Mouse (Mus musculus) CH12.LX (cell line): ENCODE measurements at regions not wholly inside any gene's neighbourhood (a gene's known extent, or its start where the extent isn't known, plus 50 kb on each side); places are given as distances from the start of the nearest gene placed in this dataset.

ENCODE experiments used
- DNase-seq: peaks from one replicate; pipeline ENCODE4 v3.0.0-alpha.2; 2013; ENCODE audit errors: extremely low read depth
- H3K27ac ChIP-seq: 2 replicates; pipeline ENCODE4 v1.5.1; 2012; ENCODE audit warnings: low read depth, mild to moderate bottlenecking, control low read depth, moderate library complexity; ENCODE audit not compliant: insufficient read depth
- H3K27me3 ChIP-seq: replicated peaks from 2 replicates; pipeline ENCODE3; 2012; ENCODE audit warnings: inconsistent platforms
- H3K36me3 ChIP-seq, 2 experiments: replicated peaks in 1 of 2; 2 replicates each; pipeline versions ENCODE3 to v1.6.1; 2012; ENCODE audit warnings: inconsistent platforms in 1 of 2, low read length in 1 of 2, mild to moderate bottlenecking in 1 of 2, mixed read lengths in 1 of 2, moderate library complexity in 1 of 2; ENCODE audit not compliant: control insufficient read depth in 1 of 2, insufficient read depth in 1 of 2
- H3K4me1 ChIP-seq, 2 experiments: 2 replicates each; pipeline ENCODE4 v1.6.1; 2012; ENCODE audit warnings: inconsistent platforms in 1 of 2, moderate library complexity in 1 of 2; ENCODE audit not compliant: insufficient read depth in 2 of 2, control insufficient read depth in 1 of 2
- H3K4me2 ChIP-seq: 2 replicates; pipeline ENCODE4 v1.6.1; 2012; ENCODE audit warnings: low read depth, mild to moderate bottlenecking, control low read depth; ENCODE audit not compliant: poor library complexity, insufficient read depth, severe bottlenecking
- H3K4me3 ChIP-seq, 3 experiments: fragments of 150-350 bp in 1 of 3; sonication (generic) in 1 of 3; replicated peaks in 1 of 3; 2 replicates each; pipeline versions ENCODE3 to v1.5.1; 2011 to 2012; ENCODE audit warnings: low read depth in 2 of 3, low read length in 2 of 3, mild to moderate bottlenecking in 2 of 3, moderate library complexity in 2 of 3, control low read depth in 1 of 3, improper control_type of control experiment in 1 of 3, inconsistent platforms in 1 of 3, mixed read lengths in 1 of 3; ENCODE audit not compliant: poor library complexity in 1 of 3
- H3K79me2 ChIP-seq: replicated peaks from 2 replicates; pipeline ENCODE4 v1.6.1; 2012; ENCODE audit warnings: mild to moderate bottlenecking, moderate library complexity; ENCODE audit not compliant: control insufficient read depth, poor library complexity, insufficient read depth, severe bottlenecking; ENCODE audit errors: extremely low read depth
- H3K9ac ChIP-seq: 2 replicates; pipeline ENCODE4 v1.6.1; 2012; ENCODE audit warnings: low read depth, mild to moderate bottlenecking, control low read depth, moderate library complexity; ENCODE audit not compliant: insufficient read depth
- H3K9me3 ChIP-seq: replicated peaks from 2 replicates; pipeline ENCODE3; 2012; ENCODE audit warnings: low read length, inconsistent platforms, mixed read lengths
- BHLHE40 ChIP-seq: IDR thresholded peaks from 2 replicates; pipeline ENCODE4 v1.6.1; 2011; ENCODE audit warnings: mild to moderate bottlenecking, low read depth, low read length, improper control_type of control experiment
- CHD1 ChIP-seq: IDR thresholded peaks from 2 replicates; pipeline ENCODE4 v1.6.1; 2012; ENCODE audit warnings: low read depth, low read length, improper control_type of control experiment, inconsistent platforms
- E2F4 ChIP-seq: IDR thresholded peaks from 2 replicates; pipeline ENCODE4 v1.6.1; 2011; ENCODE audit warnings: low read depth, low read length, improper control_type of control experiment; ENCODE audit not compliant: insufficient replicate concordance
- ELF1 ChIP-seq: IDR thresholded peaks from 2 replicates; pipeline ENCODE4 v1.6.1; 2014; ENCODE audit warnings: low read depth, mild to moderate bottlenecking, inconsistent platforms, low read length, improper control_type of control experiment
- EP300 ChIP-seq: IDR thresholded peaks from 2 replicates; pipeline ENCODE4 v1.6.1; 2011; ENCODE audit warnings: low read length, improper control_type of control experiment
- HCFC1 ChIP-seq: IDR thresholded peaks from 2 replicates; pipeline ENCODE4 v1.6.1; 2012; ENCODE audit warnings: low read depth, mild to moderate bottlenecking, inconsistent platforms, low read length, improper control_type of control experiment
- JUN ChIP-seq: IDR thresholded peaks from 2 replicates; pipeline ENCODE4 v1.6.1; 2011; ENCODE audit warnings: low read depth, mild to moderate bottlenecking, low read length, improper control_type of control experiment, moderate library complexity; ENCODE audit not compliant: insufficient read depth
- KAT2A ChIP-seq: IDR thresholded peaks from 2 replicates; pipeline ENCODE4 v1.6.1; 2012; ENCODE audit warnings: low read length, improper control_type of control experiment, inconsistent platforms; ENCODE audit not compliant: insufficient replicate concordance
- MAX ChIP-seq: IDR thresholded peaks from 2 replicates; pipeline ENCODE4 v1.6.1; 2011; ENCODE audit warnings: low read length, improper control_type of control experiment
- MXI1 ChIP-seq: IDR thresholded peaks from 2 replicates; pipeline ENCODE4 v1.6.1; 2011; ENCODE audit warnings: mild to moderate bottlenecking, low read depth, low read length, improper control_type of control experiment
- NELFE ChIP-seq: IDR thresholded peaks from 2 replicates; pipeline ENCODE4 v1.6.1; 2011; ENCODE audit warnings: low read depth, low read length, improper control_type of control experiment
- NRF1 ChIP-seq: IDR thresholded peaks from 2 replicates; pipeline ENCODE4 v1.6.1; 2014; ENCODE audit warnings: low read depth, mild to moderate bottlenecking, inconsistent platforms, low read length, improper control_type of control experiment, moderate library complexity
- RAD21 ChIP-seq: IDR thresholded peaks from 2 replicates; pipeline ENCODE4 v1.6.1; 2011; ENCODE audit warnings: low read depth, mild to moderate bottlenecking, low read length, improper control_type of control experiment, moderate library complexity
- SIN3A ChIP-seq: IDR thresholded peaks from 2 replicates; pipeline ENCODE4 v1.6.1; 2012; ENCODE audit warnings: low read length, improper control_type of control experiment, inconsistent platforms
- TBP ChIP-seq: conservative IDR thresholded peaks from 2 replicates; pipeline ENCODE4 v1.6.1; 2011; ENCODE audit warnings: low read depth, low read length, improper control_type of control experiment
- ZKSCAN1 ChIP-seq: IDR thresholded peaks from 2 replicates; pipeline ENCODE4 v1.6.1; 2012; ENCODE audit warnings: low read depth, inconsistent platforms, low read length, improper control_type of control experiment, borderline replicate concordance
- ZMIZ1 ChIP-seq: IDR thresholded peaks from 2 replicates; pipeline ENCODE4 v1.6.1; 2012; ENCODE audit warnings: low read depth, mild to moderate bottlenecking, inconsistent platforms, low read length, improper control_type of control experiment
- ZNF384 ChIP-seq: IDR thresholded peaks from 2 replicates; pipeline ENCODE4 v1.6.1; 2012; ENCODE audit warnings: low read depth, low read length, improper control_type of control experiment, inconsistent platforms
- dilution Hi-C: fragments of 300-500 bp; cut with MboI; formaldehyde crosslinking; loops from 2 replicates; pipeline ENCODE4 v1.14.3; 2020; ENCODE audit warnings: low sequenced_read_pairs; ENCODE audit not compliant: extremely low pct_unique_long_range_greater_than_20kb, extremely low pct_ligation_motif_present
- in situ Hi-C: fragments of 300-500 bp; cut with MboI; formaldehyde crosslinking; loops from 3 replicates; pipeline ENCODE4 v1.14.3; 2019; ENCODE audit warnings: low sequenced_read_pairs, low pct_ligation_motif_present, low pct_unique_long_range_greater_than_20kb, mixed read lengths

GRCm38 (mm10) chr9:46610101-46611005 lies 290.6 kb upstream of the 4931429L15Rik start:
- no peak for TF ChIP-seq NRF1
- TF ChIP-seq E2F4 = no peak
- TF ChIP-seq TBP = no peak
- no peak for TF ChIP-seq JUN
- TF ChIP-seq ZMIZ1 = no peak
- no peak for TF ChIP-seq ZKSCAN1
- no peak for TF ChIP-seq SIN3A
- no peak for TF ChIP-seq ELF1
- no peak for TF ChIP-seq CHD1
- no peak for TF ChIP-seq KAT2A
- TF ChIP-seq MXI1 = no peak
- no peak for TF ChIP-seq MAX
- no peak for TF ChIP-seq NELFE
- no peak for TF ChIP-seq HCFC1
- TF ChIP-seq, all 38 proteins: peak for 0
- peaks cover 72% of the 10 kb centered on the region for H3K27me3 ChIP-seq
- H3K79me2 ChIP-seq = no peaks in the 10 kb centered on the region
- H3K4me3 ChIP-seq = no peak overlapping the region
- no peak overlapping the region for H3K27ac ChIP-seq
- H3K9me3 ChIP-seq = peaks cover 10% of the 10 kb centered on the region
- H3K36me3 ChIP-seq = no peaks in the 10 kb centered on the region
- dilution Hi-C loops = no loop called here
- in situ Hi-C loops = no loop called here
- DNase-seq = no peak
- H3K4me1 ChIP-seq = no peaks in the 10 kb centered on the region
- no peak overlapping the region for H3K4me2 ChIP-seq
- no peak overlapping the region for H3K9ac ChIP-seq

DNA sequence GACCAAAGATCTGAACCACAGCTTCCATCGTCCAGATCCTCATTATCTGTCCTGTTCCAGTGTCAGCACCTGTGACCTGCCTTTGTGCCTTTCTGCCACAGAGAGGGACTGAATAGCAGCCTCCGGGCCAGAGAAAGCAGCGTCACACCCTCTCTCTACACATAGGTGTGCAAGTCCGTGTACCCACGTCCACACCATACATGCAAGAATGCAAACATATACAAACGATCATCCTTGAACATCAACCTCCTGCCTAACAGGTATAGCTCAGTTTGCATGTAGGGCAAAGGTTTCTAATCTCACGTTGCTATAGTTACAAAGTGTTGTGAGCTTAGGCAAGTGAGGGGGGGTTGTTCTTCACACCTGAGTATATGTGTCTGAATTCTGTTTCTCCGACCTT lies 288.9 kb upstream of the 4931429L15Rik start:
- no peak overlapping the region for H3K9ac ChIP-seq
- H3K27ac ChIP-seq = no peak overlapping the region
- H3K36me3 ChIP-seq = no peaks in the 10 kb centered on the region
- TF ChIP-seq SIN3A (no peak), BHLHE40 (no peak), MAX (no peak), RAD21 (no peak), EP300 (no peak), ZNF384 (no peak)
- TF ChIP-seq, all 38 proteins: peak for 0
- dilution Hi-C loops (no loop called here), in situ Hi-C loops (no loop called here)
- Histone ChIP-seq H3K4me2 (no peak overlapping the region), H3K4me3 (no peak overlapping the region), H3K79me2 (no peaks in the 10 kb centered on the region), H3K4me1 (no peaks in the 10 kb centered on the region), H3K27me3 (peaks cover 69% of the 10 kb centered on the region), H3K9me3 (peaks cover 10% of the 10 kb centered on the region)
- no peak for DNase-seq
